Comparison of ENCODE assay signal across 8 mouse cellular contexts in the genomic region with DNA sequence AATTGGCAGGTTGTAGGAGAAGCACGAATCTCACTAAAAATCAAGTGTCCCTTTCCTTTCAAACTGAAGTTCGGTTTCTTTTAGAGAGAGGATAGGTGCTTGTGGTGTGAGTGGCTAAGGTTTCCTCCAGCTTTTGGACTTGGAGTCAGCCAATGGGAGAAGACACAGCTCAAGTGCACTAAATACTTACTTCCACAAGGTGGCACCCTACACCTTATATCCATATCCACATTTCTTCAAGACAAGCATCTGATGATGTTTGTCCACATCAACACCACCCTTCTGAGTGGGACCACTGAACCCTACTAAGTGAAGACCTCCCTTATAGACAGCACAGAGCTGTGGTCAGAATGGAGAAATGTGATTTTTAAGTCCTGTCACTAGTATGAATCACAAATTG. TPM values are rescaled to one million over a fixed set of nuclear protein-coding genes. Genes with fewer than 3 reads are reported as not detected.
DNase-seq lines count a peak whose midpoint lies in the region.

No protein-coding gene starts in this region.

- intact Hi-C loops in left cerebral cortex, postnatal 36 days (cut with DNase I): no loop called here

- peak; percentile 15 for DNase-seq in adrenal gland, adult 2 months
- no peak for DNase-seq in adrenal gland, postnatal 25 days
- peak; percentile 3 to 10 for DNase-seq in left cerebral cortex, adult 18-20 months (ENCODE audit: low spot score in 2 of 2)
- no peak for DNase-seq in left cerebral cortex, postnatal 36 days (ENCODE audit: low spot score in 2 of 2)
- peak; percentile 51 for DNase-seq in R1 (ENCODE audit: low read depth, low spot score)
- peak; percentile 8 for DNase-seq in heart, postnatal 4 days
- peak; percentile 65 for DNase-seq in naive thymus-derived CD4-positive, alpha-beta T cell, adult 2 months (ENCODE audit: low read depth)
- no peak for DNase-seq in testis, postnatal 10 days (ENCODE audit: low spot score)

RNA-seq across cellular contexts. Expression of a gene that starts 40.6 kb away (rescaled TPM):
- 1 to 10 TPM; 5.3 to 6.2 TPM for total RNA-seq in adrenal gland, adult 2 months (2021)
- polyA plus RNA-seq in adrenal gland, adult 2 months (2012; rRNA removed): 0.33 TPM in 1 of 2 replicates, not detected in the other
- 9.9 and 12.5 TPM in 2 replicates for total RNA-seq in adrenal gland, postnatal 25 days (2021)
- 1 to 10 TPM; 5.4 to 8.2 TPM for total RNA-seq in left cerebral cortex, adult 18-20 months (2021)
- total RNA-seq in left cerebral cortex, postnatal 36 days (2021): 1 to 10 TPM; 5.0 to 8.0 TPM
- total RNA-seq in heart, postnatal 4 days (2021): 1 to 10 TPM; 4.4 to 5.0 TPM

RNA-seq across cellular contexts. Expression of a gene that starts 44.6 kb away (rescaled TPM):
- total RNA-seq in adrenal gland, adult 2 months (2021): 10 to 100 TPM; 30.2 to 35.7 TPM
- polyA plus RNA-seq in adrenal gland, adult 2 months (2012; rRNA removed): 4.9 and 7.9 TPM in 2 replicates
- total RNA-seq in adrenal gland, postnatal 25 days (2021): 45.3 and 48.6 TPM in 2 replicates
- 10 to 100 TPM; 21.4 to 24.2 TPM for total RNA-seq in left cerebral cortex, adult 18-20 months (2021)
- 10 to 100 TPM; 20.2 to 26.0 TPM for total RNA-seq in left cerebral cortex, postnatal 36 days (2021)
- total RNA-seq in heart, postnatal 4 days (2021): 10 to 100 TPM in 1 of 2 experiments, 1 to 10 TPM in 1; 8.1 to 13.2 TPM

Comparison
In these comparisons a context has a peak if more than half of its experiments do, and no peak if none do; other contexts are left out.
1. DNase-seq: peak in adrenal gland, adult 2 months (single experiment), left cerebral cortex, adult 18-20 months (2 of 2), R1 (single experiment), heart, postnatal 4 days (single experiment) and naive thymus-derived CD4-positive, alpha-beta T cell, adult 2 months (single experiment); none in adrenal gland, postnatal 25 days (single experiment), left cerebral cortex, postnatal 36 days (0 of 2) and testis, postnatal 10 days (single experiment).